8 mouse cellular contexts compared by ENCODE assay signal in genomic region chr12:20233871-20234307, GRCm38 (mm10).
DNase-seq lines count a peak whose midpoint lies in the region; ATAC-seq and TF ChIP-seq lines count a peak whose summit lies in the region.

No protein-coding gene starts in this region.

- H3K4me2 ChIP-seq in hindbrain, embryonic 12.5 days (replicated peaks): no peak overlapping the region
- H3K4me2 ChIP-seq in stomach, embryonic 15.5 days: no peak overlapping the region

- H3K4me3 ChIP-seq in hindbrain, embryonic 12.5 days: no peak overlapping the region
- H3K4me3 ChIP-seq in stomach, embryonic 15.5 days (replicated peaks): no peak overlapping the region
- H3K4me3 ChIP-seq in cerebellum, adult 2 months (replicated peaks; ENCODE audit: insufficient read depth, low read depth, low read length): no peak overlapping the region

- 71% methylated on average over 25 of the region's 25 CpGs for WGBS in hindbrain, embryonic 12.5 days
- 74% methylated on average over 25 of the region's 25 CpGs for WGBS in stomach, embryonic 15.5 days
- 70% methylated on average over 25 of the region's 25 CpGs for WGBS in cerebellum, adult 2 months

- DNase-seq in adrenal gland, postnatal 4 days (ENCODE audit: low spot score in 2 of 2): peak; percentile 18 to 21
- DNase-seq in adrenal gland, adult 2 months: no peak
- DNase-seq in thymus, postnatal 10 days (ENCODE audit: low spot score in 2 of 2): peak; percentile 3 to 8
- no peak for DNase-seq in thymus, adult 18-20 months
- peak; percentile 6 to 29 for DNase-seq in lung, postnatal 4 days
- no peak for DNase-seq in cerebellum, adult 2 months

- H3K36me3 ChIP-seq in hindbrain, embryonic 12.5 days: peaks cover 13% of the 10 kb centered on the region; the same call in 1 of the 2 replicates
- H3K36me3 ChIP-seq in stomach, embryonic 15.5 days: peaks cover 15% of the 10 kb centered on the region; the same call in 1 of the 2 replicates

- H3K27me3 ChIP-seq in hindbrain, embryonic 12.5 days: peaks cover 23% of the 10 kb centered on the region
- no peaks in the 10 kb centered on the region for H3K27me3 ChIP-seq in stomach, embryonic 15.5 days (replicated peaks)
- H3K27me3 ChIP-seq in cerebellum, adult 2 months (ENCODE audit: control insufficient read depth, insufficient read depth, low read length): no peaks in the 10 kb centered on the region; the same call in 1 of the 2 replicates

- H3K4me1 ChIP-seq in hindbrain, embryonic 12.5 days: no peaks in the 10 kb centered on the region
- H3K4me1 ChIP-seq in stomach, embryonic 15.5 days: no peaks in the 10 kb centered on the region
- no peaks in the 10 kb centered on the region for H3K4me1 ChIP-seq in cerebellum, adult 2 months (ENCODE audit: control insufficient read depth, insufficient read depth, low read length)

- no peak for TF ChIP-seq CTCF in cerebellum, adult 2 months (IDR thresholded peaks at IDR 0.05; ENCODE audit: borderline replicate concordance, insufficient read depth, low read depth, low read length)

- H3K9ac ChIP-seq in hindbrain, embryonic 12.5 days: no peak overlapping the region
- H3K9ac ChIP-seq in stomach, embryonic 15.5 days: no peak overlapping the region

- TF ChIP-seq POLR2A in cerebellum, adult 2 months (IDR thresholded peaks at IDR 0.05; ENCODE audit: borderline replicate concordance, insufficient read depth, low read length): no peak

- ATAC-seq in hindbrain, embryonic 12.5 days (ENCODE audit: low FRiP score): peak; percentile 55
- ATAC-seq in stomach, embryonic 15.5 days (ENCODE audit: insufficient read depth, low FRiP score, low read depth): peak; percentile 55

- H3K9me3 ChIP-seq in hindbrain, embryonic 12.5 days (replicated peaks): peaks cover 54% of the 10 kb centered on the region
- peaks cover 48% of the 10 kb centered on the region for H3K9me3 ChIP-seq in stomach, embryonic 15.5 days

- no peak overlapping the region for H3K27ac ChIP-seq in hindbrain, embryonic 12.5 days
- H3K27ac ChIP-seq in stomach, embryonic 15.5 days: no peak overlapping the region
- H3K27ac ChIP-seq in cerebellum, adult 2 months (ENCODE audit: insufficient read depth, low read length): no peak overlapping the region

Comparison
In these comparisons a context has a peak if more than half of its experiments do, and no peak if none do; other contexts are left out.
1. DNase-seq: peak in adrenal gland, postnatal 4 days (2 of 2), thymus, postnatal 10 days (2 of 2) and lung, postnatal 4 days (2 of 2); none in adrenal gland, adult 2 months (single experiment), thymus, adult 18-20 months (0 of 2) and cerebellum, adult 2 months (0 of 2).